Mouse (Mus musculus) forebrain, embryonic 11.5 days (tissue): Measurements from ENCODE around the gene Doc2g. TPM values are rescaled to one million over a fixed set of nuclear protein-coding genes. Genes with fewer than 3 reads are reported as not detected.

Source experiments
- ATAC-seq: fragments of 200-750 bp; cut with Nextera tagmentation; replicated peaks from 2 replicates; pipeline ENCODE4 v1.8.0; 2017; ENCODE audit warnings: moderate TSS enrichment; ENCODE audit not compliant: low FRiP score
- DNase-seq: peaks from one replicate; pipeline ENCODE4 v3.0.0-alpha.2; 2017; ENCODE audit warnings: low spot score
- H3K27ac ChIP-seq: fragments of 300-500 bp; sonication (generic); 2 replicates; pipeline ENCODE4 v1.5.1; 2014; ENCODE audit warnings: low read depth, low read length
- H3K27me3 ChIP-seq: fragments of 300-500 bp; sonication (generic); 2 replicates; pipeline ENCODE4 v1.6.1; 2014; ENCODE audit warnings: mild to moderate bottlenecking, low read length, mixed read lengths; ENCODE audit not compliant: control insufficient read depth, insufficient read depth
- H3K36me3 ChIP-seq: fragments of 300-500 bp; sonication (generic); 2 replicates; pipeline ENCODE4 v1.6.1; 2014; ENCODE audit warnings: mild to moderate bottlenecking, low read length, moderate library complexity, mixed read lengths; ENCODE audit not compliant: control insufficient read depth, insufficient read depth
- H3K4me1 ChIP-seq: fragments of 300-500 bp; sonication (generic); replicated peaks from 2 replicates; pipeline ENCODE4 v1.6.1; 2014; ENCODE audit warnings: low read length, mixed read lengths; ENCODE audit not compliant: control insufficient read depth, insufficient read depth
- H3K4me2 ChIP-seq: fragments of 300-500 bp; sonication (generic); 2 replicates; pipeline ENCODE4 v1.6.1; 2014; ENCODE audit warnings: low read depth, mild to moderate bottlenecking, low read length, moderate library complexity, mixed read lengths; ENCODE audit not compliant: severe bottlenecking
- H3K4me3 ChIP-seq: fragments of 300-500 bp; sonication (generic); 2 replicates; pipeline ENCODE4 v1.5.1; 2014; ENCODE audit warnings: low read depth, low read length
- H3K9ac ChIP-seq: fragments of 300-500 bp; sonication (generic); 2 replicates; pipeline ENCODE4 v1.6.1; 2014; ENCODE audit warnings: low read length
- H3K9me3 ChIP-seq: fragments of 300-500 bp; sonication (generic); 2 replicates; pipeline ENCODE4 v1.6.1; 2016; ENCODE audit warnings: low read length, mixed read lengths; ENCODE audit not compliant: control insufficient read depth
- WGBS: fragments of 180-500 bp; shearing (Covaris S2); extraction: QIAGEN DNeasy Blood & Tissue Kit; methylation state at CpG from one replicate; pipeline ENCODE4 v1.1.7; 2014; 5-methylcytosine and 5-hydroxymethylcytosine counted together
- polyA plus RNA-seq: library from polyadenylated mRNA; unstranded; fragments of >200 nt; fragmentation: Nextera tagmentation; extraction: Ambion mirVana; gene quantifications from 2 replicates; pipeline ENCODE4 v1.2.1, GENCODE M21; 2014

Doc2g gene
- polyA plus RNA-seq, 1 experiment from 2014 or later = 4.2 TPM

DNA sequence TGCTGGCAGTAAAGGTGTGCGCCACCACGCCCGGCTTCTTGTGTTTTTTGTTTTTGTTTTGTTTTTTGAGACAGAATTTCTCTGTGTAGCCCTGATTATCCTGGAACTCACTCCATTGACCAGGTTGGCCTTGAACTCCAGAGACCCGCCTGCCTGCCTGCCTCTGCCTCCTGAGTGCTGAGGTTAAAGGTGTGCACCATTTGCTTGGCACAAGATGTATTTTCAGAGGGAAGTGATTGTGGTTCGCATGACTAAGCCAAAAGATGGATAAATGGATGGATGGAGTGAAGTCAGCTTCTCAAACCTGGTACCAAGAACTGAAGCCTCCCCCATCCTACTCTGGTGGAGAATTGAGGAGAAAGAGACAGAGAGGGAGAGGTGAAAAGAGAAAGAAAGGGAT, 51.5 kb downstream of the Doc2g start:
- H3K4me1 ChIP-seq = no peaks in the 10 kb centered on the region
- H3K4me2 ChIP-seq = no peak overlapping the region
- no peak overlapping the region for H3K9ac ChIP-seq
- H3K36me3 ChIP-seq = no peaks in the 10 kb centered on the region
- no peak overlapping the region for H3K4me3 ChIP-seq
- ATAC-seq (no peak), DNase-seq (no peak)
- 93% methylated on average over 5 of the region's 5 CpGs for WGBS
- no peaks in the 10 kb centered on the region for H3K9me3 ChIP-seq
- H3K27ac ChIP-seq = no peak overlapping the region
- H3K27me3 ChIP-seq = no peaks in the 10 kb centered on the region

DNA sequence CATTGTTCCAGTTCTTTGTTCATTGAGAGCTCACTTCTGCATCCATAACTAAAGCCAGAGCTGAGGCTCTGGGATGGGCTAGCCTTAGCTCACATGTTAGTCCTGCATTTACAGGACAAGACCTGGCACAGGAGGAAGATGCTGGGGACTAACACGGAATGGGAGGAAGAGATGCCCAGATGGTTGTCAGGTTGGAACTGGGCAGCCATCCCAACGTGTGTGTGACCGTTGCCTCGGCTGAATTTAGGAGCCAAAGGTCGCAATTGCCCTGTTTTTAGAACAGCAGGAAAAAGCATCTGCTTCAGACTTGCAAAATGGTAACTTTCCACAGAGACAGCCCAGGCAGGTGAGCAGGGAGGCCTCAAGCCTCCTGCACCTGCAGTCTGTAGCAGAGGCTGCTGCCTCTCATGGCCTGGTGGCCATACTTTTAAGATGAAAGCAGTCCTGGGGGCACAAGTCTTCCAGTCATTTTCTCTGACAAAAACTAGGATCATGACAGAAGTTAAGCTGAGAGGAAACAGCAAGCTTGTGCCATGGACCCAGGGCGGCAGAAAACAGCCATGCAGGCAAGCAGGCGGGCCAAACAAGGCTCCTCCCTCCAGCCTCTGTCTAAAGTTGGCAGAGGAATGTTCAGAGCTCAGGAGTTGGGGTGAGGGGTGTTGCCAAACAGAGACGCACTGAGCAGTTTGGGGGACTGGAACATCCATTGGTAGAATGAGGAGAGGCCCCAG, 52.3 kb downstream of the Doc2g start:
- H3K4me2 ChIP-seq = no peak overlapping the region
- H3K9me3 ChIP-seq = no peaks in the 10 kb centered on the region
- ATAC-seq = no peak
- 71% methylated on average over 8 of the region's 8 CpGs for WGBS
- no peaks in the 10 kb centered on the region for H3K27me3 ChIP-seq
- no peaks in the 10 kb centered on the region for H3K4me1 ChIP-seq
- no peak overlapping the region for H3K9ac ChIP-seq
- no peak for DNase-seq
- H3K4me3 ChIP-seq = no peak overlapping the region
- no peak overlapping the region for H3K27ac ChIP-seq
- H3K36me3 ChIP-seq = no peaks in the 10 kb centered on the region

DNA sequence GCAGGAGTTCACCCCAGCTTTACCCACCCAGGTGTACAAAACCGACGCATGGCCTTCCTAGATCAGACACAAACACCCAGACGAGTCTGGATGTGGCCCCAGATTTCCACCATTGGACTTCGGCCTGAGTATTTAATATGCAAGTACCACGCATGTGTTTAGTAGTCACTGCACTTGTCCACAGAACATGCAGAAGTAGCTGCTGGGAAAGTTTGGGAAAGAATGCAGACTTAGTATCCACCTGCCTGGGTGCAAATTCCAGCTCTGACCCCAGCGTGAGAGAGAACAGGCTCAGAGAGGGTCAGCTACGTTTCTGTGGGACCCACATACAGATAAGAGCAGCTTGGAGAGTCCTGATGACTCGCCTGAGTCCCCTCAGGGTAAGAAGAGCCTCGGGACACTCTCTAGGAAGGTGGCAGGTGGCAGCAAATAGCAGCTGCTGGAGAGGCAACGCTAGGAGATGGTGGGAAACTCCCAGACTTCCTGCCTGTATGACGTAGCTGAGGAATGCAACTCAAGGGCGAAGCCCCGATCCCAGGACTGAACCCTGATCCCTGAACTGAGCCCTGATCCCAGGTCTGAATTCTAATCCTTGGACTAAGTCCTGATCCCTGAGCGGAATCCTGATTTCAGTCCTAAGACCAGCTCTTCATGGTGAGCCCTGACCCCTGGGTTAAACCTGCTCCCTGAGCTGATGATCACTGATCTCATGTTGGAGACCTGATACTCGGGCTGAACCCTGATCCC, 53.0 kb downstream of the Doc2g start:
- no peaks in the 10 kb centered on the region for H3K36me3 ChIP-seq
- H3K4me2 ChIP-seq = no peak overlapping the region
- no peak overlapping the region for H3K9ac ChIP-seq
- no peak for ATAC-seq
- no peak for DNase-seq
- H3K4me1 ChIP-seq = no peaks in the 10 kb centered on the region
- H3K9me3 ChIP-seq = no peaks in the 10 kb centered on the region
- no peak overlapping the region for H3K4me3 ChIP-seq
- no peaks in the 10 kb centered on the region for H3K27me3 ChIP-seq
- no peak overlapping the region for H3K27ac ChIP-seq
- 69% methylated on average over 15 of the region's 15 CpGs for WGBS

Other genes starting within 250 kb of the Doc2g start
- 43.2 and 44.6 TPM in 2 replicates for gene Kmt5b, start 235.9 kb upstream of the Doc2g start, polyA plus RNA-seq
- 65.8 and 70.0 TPM in 2 replicates for gene Chka, start 151.5 kb upstream of the Doc2g start, polyA plus RNA-seq
- gene Tcirg1, start 96.2 kb upstream of the Doc2g start, polyA plus RNA-seq = 11.4 and 15.7 TPM in 2 replicates
- 189 and 206 TPM in 2 replicates for gene Ndufs8, start 90.5 kb upstream of the Doc2g start, polyA plus RNA-seq
- gene Aldh3b1, start 73.5 kb upstream of the Doc2g start, polyA plus RNA-seq = 0.35 and 0.64 TPM in 2 replicates
- 4.9 and 5.7 TPM in 2 replicates for gene Unc93b1, start 68.1 kb upstream of the Doc2g start, polyA plus RNA-seq
- not detected in 2 replicates for gene Aldh3b3, start 44.7 kb upstream of the Doc2g start, polyA plus RNA-seq
- 0.73 and 1.0 TPM in 2 replicates for gene Aldh3b2, start 31.0 kb upstream of the Doc2g start, polyA plus RNA-seq
- gene Acy3, start 16.7 kb upstream of the Doc2g start, polyA plus RNA-seq = 1.7 and 2.3 TPM in 2 replicates
- not detected in 2 replicates for gene Tbx10, start 10.6 kb upstream of the Doc2g start, polyA plus RNA-seq
- 21.2 and 21.9 TPM in 2 replicates for gene Nudt8, start 2.7 kb upstream of the Doc2g start, polyA plus RNA-seq
- gene Gm49405, start 2.7 kb upstream of the Doc2g start, polyA plus RNA-seq = 3.0 TPM in 2 replicates
- 174 and 198 TPM in 2 replicates for gene Ndufv1, start 9.5 kb downstream of the Doc2g start, polyA plus RNA-seq
- 347 and 365 TPM in 2 replicates for gene Gstp1, start 34.7 kb downstream of the Doc2g start, polyA plus RNA-seq
- gene Gstp2, start 42.7 kb downstream of the Doc2g start, polyA plus RNA-seq = 1.4 and 1.8 TPM in 2 replicates
- not detected in 2 replicates for gene Gstp3, start 56.3 kb downstream of the Doc2g start, polyA plus RNA-seq
- gene Cabp2, start 78.3 kb downstream of the Doc2g start, polyA plus RNA-seq = not detected in 2 replicates
- 73.6 and 83.9 TPM in 2 replicates for gene Cdk2ap2, start 93.9 kb downstream of the Doc2g start, polyA plus RNA-seq
- 13.9 and 18.0 TPM in 2 replicates for gene Pitpnm1, start 96.7 kb downstream of the Doc2g start, polyA plus RNA-seq
- gene Aip, start 122.5 kb downstream of the Doc2g start, polyA plus RNA-seq = 52.3 and 59.0 TPM in 2 replicates
- not detected in 2 replicates for gene Gpr152, start 136.5 kb downstream of the Doc2g start, polyA plus RNA-seq
- gene Cabp4, start 140.7 kb downstream of the Doc2g start, polyA plus RNA-seq = not detected in 2 replicates
- 119 and 128 TPM in 2 replicates for gene Coro1b, start 145.3 kb downstream of the Doc2g start, polyA plus RNA-seq
- 0.52 and 0.96 TPM in 2 replicates for gene Ptprcap, start 150.3 kb downstream of the Doc2g start, polyA plus RNA-seq
- 50.1 and 55.8 TPM in 2 replicates for gene Rps6kb2, start 160.0 kb downstream of the Doc2g start, polyA plus RNA-seq
- gene Carns1, start 172.2 kb downstream of the Doc2g start, polyA plus RNA-seq = 3.1 and 3.2 TPM in 2 replicates
- 0.43 and 1.3 TPM in 2 replicates for gene Tbc1d10c, start 188.0 kb downstream of the Doc2g start, polyA plus RNA-seq
- gene Ppp1ca, start 188.8 kb downstream of the Doc2g start, polyA plus RNA-seq = 856 and 864 TPM in 2 replicates
- gene Rad9a, start 198.3 kb downstream of the Doc2g start, polyA plus RNA-seq = 49.9 and 52.6 TPM in 2 replicates
- gene Clcf1, start 210.9 kb downstream of the Doc2g start, polyA plus RNA-seq = 1.0 and 1.8 TPM in 2 replicates
- not detected in 2 replicates for gene AC109138.7, start 211.0 kb downstream of the Doc2g start, polyA plus RNA-seq
- gene Pold4, start 228.6 kb downstream of the Doc2g start, polyA plus RNA-seq = 8.0 and 8.8 TPM in 2 replicates